Mouse (Mus musculus): ENCODE measurements around the gene Ubac2. TPM values are rescaled to one million over a fixed set of nuclear protein-coding genes. Genes with fewer than 3 reads are reported as not detected.
A peak's percentile ranks its signal among the peaks of the same experiment; 100 is the strongest.

The Ubac2 gene
- total and polyA plus RNA-seq, 2 experiments from 2014 or later, result 39.4 to 66.8 TPM

DNA sequence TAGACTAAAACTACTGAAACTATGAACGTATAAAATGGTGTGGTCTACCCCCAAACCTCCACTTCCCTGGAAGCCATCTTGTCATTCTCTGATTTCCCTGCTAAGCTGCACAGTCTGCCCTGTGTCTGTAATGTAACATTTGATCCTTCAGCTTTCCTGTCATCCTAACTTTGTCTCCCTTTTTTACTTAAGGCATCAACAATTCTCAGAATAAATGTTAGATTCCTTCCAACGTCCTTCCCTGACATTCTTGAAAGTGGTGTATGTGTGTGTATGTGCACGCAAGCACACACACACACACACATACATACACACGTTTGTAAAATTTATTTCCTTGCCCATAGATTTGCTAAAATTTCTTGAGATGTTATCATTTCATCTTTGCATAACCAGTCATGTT is 81.6 kb downstream of the Ubac2 start:
- no peak for DNase-seq (ENCODE audit: low spot score)
- Histone ChIP-seq H3K9me3 (replicated peaks; ENCODE audit: control insufficient read depth, low read length) (no peaks in the 10 kb centered on the region), H3K27me3 (ENCODE audit: control insufficient read depth, insufficient read depth, low read length) (no peaks in the 10 kb centered on the region), H3K4me1 (ENCODE audit: control insufficient read depth, insufficient read depth) (peaks cover 30% of the 10 kb centered on the region), H3K27ac (ENCODE audit: low read depth) (no peak overlapping the region), H3K9ac (replicated peaks; ENCODE audit: low read depth, low read length) (no peak overlapping the region), H3K4me3 (ENCODE audit: low read depth, low read length) (no peak overlapping the region), H3K36me3 (replicated peaks; ENCODE audit: control insufficient read depth, insufficient read depth, low read length) (no peaks in the 10 kb centered on the region), H3K4me2 (ENCODE audit: low read depth, low read length) (no peak overlapping the region)
- 86% methylated on average over 4 of the region's 4 CpGs for WGBS
- no peak for TF ChIP-seq CTCF (IDR thresholded peaks at IDR 0.05; ENCODE audit: low read depth)
- TF ChIP-seq EP300 (IDR thresholded peaks at IDR 0.05; ENCODE audit: low read depth), result no peak
- no peak for ATAC-seq (ENCODE audit: insufficient read depth, low read depth)

DNA sequence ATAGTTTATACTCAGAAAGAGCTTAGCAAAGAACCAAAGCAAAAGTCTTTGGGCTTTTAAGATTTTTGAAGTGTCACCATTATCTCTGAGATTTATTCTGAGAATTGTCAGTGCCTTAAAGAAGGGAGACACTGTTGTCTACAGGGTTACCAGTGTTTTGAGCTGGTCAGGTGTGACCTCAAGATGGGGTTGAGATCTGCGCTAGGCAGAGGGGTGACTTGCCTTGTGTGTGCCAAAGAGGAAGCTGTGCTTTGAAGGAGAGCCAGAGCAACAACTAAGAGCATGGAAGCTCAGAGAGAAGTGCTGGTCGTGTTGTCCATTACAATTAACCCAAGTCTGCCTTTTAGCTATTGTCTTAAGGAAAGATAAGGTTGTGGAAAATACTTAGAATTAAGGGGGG is 82.1 kb downstream of the Ubac2 start:
- Histone ChIP-seq H3K4me3 (ENCODE audit: low read depth, low read length) (no peak overlapping the region), H3K9ac (replicated peaks; ENCODE audit: low read depth, low read length) (no peak overlapping the region), H3K4me2 (ENCODE audit: low read depth, low read length) (no peak overlapping the region), H3K27me3 (ENCODE audit: control insufficient read depth, insufficient read depth, low read length) (no peaks in the 10 kb centered on the region), H3K36me3 (replicated peaks; ENCODE audit: control insufficient read depth, insufficient read depth, low read length) (no peaks in the 10 kb centered on the region), H3K9me3 (replicated peaks; ENCODE audit: control insufficient read depth, low read length) (no peaks in the 10 kb centered on the region), H3K4me1 (ENCODE audit: control insufficient read depth, insufficient read depth) (peaks cover 30% of the 10 kb centered on the region), H3K27ac (ENCODE audit: low read depth) (no peak overlapping the region)
- ATAC-seq (ENCODE audit: insufficient read depth, low read depth), result no peak
- WGBS, result 63% methylated on average over 2 of the region's 2 CpGs
- no peak for DNase-seq (ENCODE audit: low spot score)
- TF ChIP-seq CTCF (IDR thresholded peaks at IDR 0.05; ENCODE audit: low read depth), result no peak
- no peak for TF ChIP-seq EP300 (IDR thresholded peaks at IDR 0.05; ENCODE audit: low read depth)

GRCm38 (mm10) chr14:121960997-121961396 is 82.6 kb downstream of the Ubac2 start:
- Histone ChIP-seq H3K4me2 (ENCODE audit: low read depth, low read length) (peak overlapping the region; percentile 30), H3K9me3 (replicated peaks; ENCODE audit: control insufficient read depth, low read length) (no peaks in the 10 kb centered on the region), H3K4me1 (ENCODE audit: control insufficient read depth, insufficient read depth) (peaks cover 30% of the 10 kb centered on the region), H3K36me3 (replicated peaks; ENCODE audit: control insufficient read depth, insufficient read depth, low read length) (no peaks in the 10 kb centered on the region), H3K27ac (ENCODE audit: low read depth) (peak overlapping the region; percentile 56), H3K9ac (replicated peaks; ENCODE audit: low read depth, low read length) (no peak overlapping the region), H3K4me3 (ENCODE audit: low read depth, low read length) (no peak overlapping the region; the same call in 1 of the 2 replicates), H3K27me3 (ENCODE audit: control insufficient read depth, insufficient read depth, low read length) (no peaks in the 10 kb centered on the region)
- 23% methylated on average over 6 of the region's 6 CpGs for WGBS
- no peak for DNase-seq (ENCODE audit: low spot score)
- TF ChIP-seq EP300 (IDR thresholded peaks at IDR 0.05; ENCODE audit: low read depth), result no peak
- no peak for TF ChIP-seq CTCF (IDR thresholded peaks at IDR 0.05; ENCODE audit: low read depth)
- peak; percentile 57; the same call in 1 of the 2 replicates for ATAC-seq (ENCODE audit: insufficient read depth, low read depth)

- Histone ChIP-seq H3K27ac (ENCODE audit: low read depth) (peak overlapping the region; percentile 56), H3K4me1 (ENCODE audit: control insufficient read depth, insufficient read depth) (peaks cover 30% of the 10 kb centered on the region), H3K4me3 (ENCODE audit: low read depth, low read length) (no peak overlapping the region; the same call in 1 of the 2 replicates), H3K4me2 (ENCODE audit: low read depth, low read length) (peak overlapping the region; percentile 30), H3K36me3 (replicated peaks; ENCODE audit: control insufficient read depth, insufficient read depth, low read length) (no peaks in the 10 kb centered on the region), H3K9me3 (replicated peaks; ENCODE audit: control insufficient read depth, low read length) (no peaks in the 10 kb centered on the region), H3K9ac (replicated peaks; ENCODE audit: low read depth, low read length) (no peak overlapping the region), H3K27me3 (ENCODE audit: control insufficient read depth, insufficient read depth, low read length) (no peaks in the 10 kb centered on the region)
- WGBS, result 38% methylated on average over 12 of the region's 12 CpGs
- DNase-seq (ENCODE audit: low spot score) (no peak), ATAC-seq (ENCODE audit: insufficient read depth, low read depth) (peak; percentile 9; the same call in 1 of the 2 replicates)
- no peak for TF ChIP-seq CTCF (IDR thresholded peaks at IDR 0.05; ENCODE audit: low read depth)
- TF ChIP-seq EP300 (IDR thresholded peaks at IDR 0.05; ENCODE audit: low read depth), result no peak; the same call in 1 of the 2 replicates
These were observed 83.2 kb downstream of the Ubac2 start for GRCm38 (mm10) chr14:121961496-121962127.

- H3K27ac ChIP-seq (ENCODE audit: low read depth), result peak overlapping the region; percentile 56
- no peaks in the 10 kb centered on the region for H3K27me3 ChIP-seq (ENCODE audit: control insufficient read depth, insufficient read depth, low read length)
- peak overlapping the region; percentile 16; the same call in 1 of the 2 replicates for H3K4me2 ChIP-seq (ENCODE audit: low read depth, low read length)
- no peaks in the 10 kb centered on the region for H3K9me3 ChIP-seq (replicated peaks; ENCODE audit: control insufficient read depth, low read length)
- no peak overlapping the region for H3K9ac ChIP-seq (replicated peaks; ENCODE audit: low read depth, low read length)
- WGBS, result 58% methylated on average over 14 of the region's 14 CpGs
- ATAC-seq (ENCODE audit: insufficient read depth, low read depth) (peak; percentile 21; the same call in 1 of the 2 replicates), DNase-seq (ENCODE audit: low spot score) (no peak)
- H3K4me3 ChIP-seq (ENCODE audit: low read depth, low read length), result no peak overlapping the region
- no peaks in the 10 kb centered on the region for H3K36me3 ChIP-seq (replicated peaks; ENCODE audit: control insufficient read depth, insufficient read depth, low read length)
- no peak for TF ChIP-seq EP300 (IDR thresholded peaks at IDR 0.05; ENCODE audit: low read depth)
- no peak for TF ChIP-seq CTCF (IDR thresholded peaks at IDR 0.05; ENCODE audit: low read depth)
- peaks cover 30% of the 10 kb centered on the region for H3K4me1 ChIP-seq (ENCODE audit: control insufficient read depth, insufficient read depth)
These were observed 83.9 kb downstream of the Ubac2 start for GRCm38 (mm10) chr14:121962128-121962890.
